Mouse (Mus musculus) lung, postnatal 0 days (tissue): ENCODE data around the gene Scn4a. TPM values are rescaled to one million over a fixed set of nuclear protein-coding genes. Genes with fewer than 3 reads are reported as not detected.
A peak's percentile ranks its signal among the peaks of the same experiment; 100 is the strongest.

Experiments used
- ATAC-seq: fragments of 200-750 bp; cut with Nextera tagmentation; 2 replicates; pipeline ENCODE4 v1.8.0; 2017; ENCODE audit warnings: moderate library complexity
- DNase-seq: peaks from one replicate; pipeline ENCODE4 v3.0.0-alpha.2; 2016; ENCODE audit warnings: low spot score
- H3K27ac ChIP-seq: fragments of 300-500 bp; sonication (generic); 2 replicates; pipeline ENCODE4 v1.5.1; 2014; ENCODE audit warnings: antibody characterized with exemption, mild to moderate bottlenecking, low read length, mixed read lengths
- H3K27me3 ChIP-seq: fragments of 300-500 bp; sonication (generic); replicated peaks from 2 replicates; pipeline ENCODE4 v1.6.1; 2014; ENCODE audit warnings: low read length, mixed read lengths; ENCODE audit not compliant: insufficient read depth
- H3K36me3 ChIP-seq: fragments of 300-500 bp; sonication (generic); 2 replicates; pipeline ENCODE4 v1.6.1; 2014; ENCODE audit warnings: low read length, mixed read lengths; ENCODE audit not compliant: insufficient read depth
- H3K4me1 ChIP-seq: fragments of 300-500 bp; sonication (generic); 2 replicates; pipeline ENCODE4 v1.6.1; 2014; ENCODE audit warnings: antibody characterized with exemption, low read depth, low read length, mixed read lengths; ENCODE audit not compliant: insufficient read depth
- H3K4me2 ChIP-seq: fragments of 300-500 bp; sonication (generic); replicated peaks from 2 replicates; pipeline ENCODE4 v1.6.1; 2014; ENCODE audit warnings: low read depth, mild to moderate bottlenecking, low read length, moderate library complexity, mixed read lengths
- H3K4me3 ChIP-seq: fragments of 300-500 bp; sonication (generic); 2 replicates; pipeline ENCODE4 v1.5.1; 2014; ENCODE audit warnings: low read depth, low read length
- H3K9ac ChIP-seq: fragments of 300-500 bp; sonication (generic); replicated peaks from 2 replicates; pipeline ENCODE4 v1.6.1; 2014; ENCODE audit warnings: low read depth, mild to moderate bottlenecking
- H3K9me3 ChIP-seq: fragments of 300-500 bp; sonication (generic); 2 replicates; pipeline ENCODE4 v1.6.1; 2016; ENCODE audit warnings: low read length, mixed read lengths
- CTCF ChIP-seq: IDR thresholded peaks from 2 replicates; pipeline ENCODE4 v1.5.1; 2016; ENCODE audit warnings: antibody characterized with exemption, mild to moderate bottlenecking
- EP300 ChIP-seq: IDR thresholded peaks from 2 replicates; pipeline ENCODE4 v1.6.1; 2016; ENCODE audit warnings: antibody characterized with exemption, mild to moderate bottlenecking, control low read depth
- WGBS: fragments of 180-500 bp; shearing (Covaris S2); extraction: QIAGEN DNeasy Blood & Tissue Kit; methylation state at CpG from one replicate; pipeline ENCODE4 v1.1.7; 2014; 5-methylcytosine and 5-hydroxymethylcytosine counted together
- polyA plus RNA-seq: library from polyadenylated mRNA; unstranded; fragments of >200 nt; fragmentation: Nextera tagmentation; extraction: Ambion mirVana; gene quantifications from 2 replicates; pipeline ENCODE4 v1.2.1, GENCODE M21; 2015

Scn4a gene
- polyA plus RNA-seq, 1 experiment from 2014 or later = 0.04 TPM

- Histone ChIP-seq H3K4me2 (no peak overlapping the region; the same call in 1 of the 2 replicates), H3K4me1 (peaks cover 14% of the 10 kb centered on the region; the same call in 1 of the 2 replicates), H3K9me3 (no peaks in the 10 kb centered on the region), H3K27me3 (no peaks in the 10 kb centered on the region), H3K4me3 (no peak overlapping the region), H3K9ac (no peak overlapping the region), H3K27ac (peak overlapping the region; percentile 62), H3K36me3 (no peaks in the 10 kb centered on the region)
- peak; percentile 51; the same call in 1 of the 2 replicates for TF ChIP-seq EP300
- TF ChIP-seq CTCF = no peak
- ATAC-seq (peak; percentile 19), DNase-seq (peak; percentile 86)
- WGBS = 42% methylated on average over 7 of the region's 7 CpGs
Observed at GRCm38 (mm10) chr11:106274971-106275411, 78.1 kb downstream of the Scn4a start.

GRCm38 (mm10) chr11:106274374-106274773, 78.7 kb downstream of the Scn4a start:
- Histone ChIP-seq H3K9me3 (no peaks in the 10 kb centered on the region), H3K4me1 (peaks cover 14% of the 10 kb centered on the region; the same call in 1 of the 2 replicates), H3K27ac (peak overlapping the region; percentile 62), H3K36me3 (no peaks in the 10 kb centered on the region), H3K4me3 (no peak overlapping the region), H3K9ac (no peak overlapping the region), H3K4me2 (no peak overlapping the region), H3K27me3 (no peaks in the 10 kb centered on the region)
- 80% methylated on average over 1 of the region's 1 CpGs for WGBS
- no peak for ATAC-seq
- TF ChIP-seq EP300 = no peak
- no peak for DNase-seq

- no peak for ATAC-seq
- 96% methylated on average over 6 of the region's 6 CpGs for WGBS
- 0 out of 2 replicates have a peak overlapping the region, but pooled peaks have one; percentile 88 for H3K27ac ChIP-seq
- peaks cover 19% of the 10 kb centered on the region for H3K4me1 ChIP-seq
- peak overlapping the region; percentile 67; the same call in 1 of the 2 replicates for H3K4me2 ChIP-seq
- no peak for DNase-seq
- TF ChIP-seq CTCF = no peak
- H3K9me3 ChIP-seq = no peaks in the 10 kb centered on the region
- no peaks in the 10 kb centered on the region for H3K36me3 ChIP-seq
- H3K4me3 ChIP-seq = 0 out of 2 replicates have a peak overlapping the region, but pooled peaks have one; percentile 97
- no peaks in the 10 kb centered on the region for H3K27me3 ChIP-seq
- H3K9ac ChIP-seq = no peak overlapping the region
Observed at GRCm38 (mm10) chr11:106273811-106274210, 79.3 kb downstream of the Scn4a start.

GRCm38 (mm10) chr11:106273311-106273684, 79.8 kb downstream of the Scn4a start:
- H3K4me2 ChIP-seq = peak overlapping the region; percentile 67
- 7% methylated on average over 16 of the region's 16 CpGs for WGBS
- ATAC-seq (peak; percentile 14; the same call in 1 of the 2 replicates), DNase-seq (peak; percentile 63)
- no peaks in the 10 kb centered on the region for H3K36me3 ChIP-seq
- H3K9ac ChIP-seq = peak overlapping the region; percentile 23; the same call in 1 of the 2 replicates
- H3K4me3 ChIP-seq = peak overlapping the region; percentile 97
- no peaks in the 10 kb centered on the region for H3K9me3 ChIP-seq
- peaks cover 22% of the 10 kb centered on the region for H3K4me1 ChIP-seq
- TF ChIP-seq CTCF (no peak), EP300 (no peak; the same call in 1 of the 2 replicates)
- peak overlapping the region; percentile 88 for H3K27ac ChIP-seq
- H3K27me3 ChIP-seq = no peaks in the 10 kb centered on the region

- Histone ChIP-seq H3K9me3 (no peaks in the 10 kb centered on the region), H3K4me2 (peak within 1 kb of the TSS; percentile 72), H3K36me3 (no peaks in the 10 kb centered on the region), H3K4me3 (peak within 1 kb of the TSS; percentile 97), H3K9ac (peak within 1 kb of the TSS; percentile 98), H3K4me1 (peaks cover 24% of the 10 kb centered on the region), H3K27me3 (no peaks in the 10 kb centered on the region), H3K27ac (peak within 1 kb of the TSS; percentile 99)
- TF ChIP-seq EP300 (peak; percentile 78), CTCF (no peak)
- under 1% methylated on average over 62 of the region's 72 CpGs for WGBS
- peak; percentile 89 for ATAC-seq
- DNase-seq = peak; percentile 100
Observed at GRCm38 (mm10) chr11:106272644-106273310, 80.3 kb downstream of the Scn4a start, which contains the start of gene Smarcd2. Gene Smarcd2 (minus strand): TSS chr11:106272972.

- Histone ChIP-seq H3K4me2 (peak overlapping the region; percentile 72), H3K4me1 (peaks cover 29% of the 10 kb centered on the region), H3K27ac (peak overlapping the region; percentile 99), H3K27me3 (no peaks in the 10 kb centered on the region), H3K36me3 (no peaks in the 10 kb centered on the region), H3K9ac (peak overlapping the region; percentile 98), H3K4me3 (peak overlapping the region; percentile 97), H3K9me3 (no peaks in the 10 kb centered on the region)
- DNase-seq = peak; percentile 84
- under 1% methylated on average over 40 of the region's 41 CpGs for WGBS
- ATAC-seq = peak; percentile 13
- TF ChIP-seq CTCF (0 out of 2 replicates have a peak, but pooled peaks have one; percentile 18), EP300 (peak; percentile 51; the same call in 1 of the 2 replicates)
Observed at GRCm38 (mm10) chr11:106271794-106272643, 81.1 kb downstream of the Scn4a start.
